Mouse (Mus musculus) intestine, postnatal 0 days (tissue): ENCODE measurements around the gene Rufy2. TPM values are rescaled to one million over a fixed set of nuclear protein-coding genes. Genes with fewer than 3 reads are reported as not detected.
"Not testable (repeated sequence)": the region's sequence is repeated elsewhere in the genome, so short reads cannot be mapped to it uniquely, and the experiment has no call there.

Experiments used
- ATAC-seq: fragments of 200-750 bp; cut with Nextera tagmentation; 2 replicates; pipeline ENCODE4 v1.8.0; 2017; ENCODE audit warnings: mild to moderate bottlenecking, moderate TSS enrichment, moderate library complexity
- H3K27ac ChIP-seq: fragments of 300-500 bp; sonication (generic); 2 replicates; pipeline ENCODE4 v1.5.1; 2014; ENCODE audit warnings: mild to moderate bottlenecking, low read depth, low read length, moderate library complexity
- H3K27me3 ChIP-seq: fragments of 300-500 bp; sonication (generic); replicated peaks from 2 replicates; pipeline ENCODE4 v1.6.1; 2014; ENCODE audit warnings: low read length, mixed read lengths; ENCODE audit not compliant: control insufficient read depth, insufficient read depth
- H3K36me3 ChIP-seq: fragments of 300-500 bp; sonication (generic); 2 replicates; pipeline ENCODE4 v1.6.1; 2014; ENCODE audit warnings: mild to moderate bottlenecking, moderate library complexity; ENCODE audit not compliant: control insufficient read depth, insufficient read depth
- H3K4me1 ChIP-seq: fragments of 300-500 bp; sonication (generic); replicated peaks from 2 replicates; pipeline ENCODE4 v1.6.1; 2014; ENCODE audit warnings: antibody characterized with exemption, low read length, mixed read lengths; ENCODE audit not compliant: control insufficient read depth, insufficient read depth
- H3K4me2 ChIP-seq: fragments of 300-500 bp; sonication (generic); replicated peaks from 2 replicates; pipeline ENCODE4 v1.6.1; 2014; ENCODE audit warnings: low read depth, mild to moderate bottlenecking, moderate library complexity
- H3K4me3 ChIP-seq: fragments of 300-500 bp; sonication (generic); 2 replicates; pipeline ENCODE4 v1.5.1; 2014; ENCODE audit warnings: low read depth, low read length
- H3K9ac ChIP-seq: fragments of 300-500 bp; sonication (generic); 2 replicates; pipeline ENCODE4 v1.6.1; 2014; ENCODE audit warnings: mild to moderate bottlenecking, low read depth, low read length
- H3K9me3 ChIP-seq: fragments of 300-500 bp; sonication (generic); 2 replicates; pipeline ENCODE4 v1.6.1; 2016; ENCODE audit warnings: mixed run types; ENCODE audit not compliant: control insufficient read depth
- CTCF ChIP-seq: sonication (generic); IDR thresholded peaks from 2 replicates; pipeline ENCODE4 v1.5.1; 2016; ENCODE audit warnings: low read depth, mild to moderate bottlenecking, control low read depth, antibody characterized with exemption, moderate library complexity
- WGBS: fragments of 180-500 bp; shearing (Covaris S2); extraction: QIAGEN DNeasy Blood & Tissue Kit; methylation state at CpG from one replicate; pipeline ENCODE4 v1.1.7; 2014; 5-methylcytosine and 5-hydroxymethylcytosine counted together
- polyA plus RNA-seq: library from polyadenylated mRNA; unstranded; fragments of >200 nt; fragmentation: Nextera tagmentation; extraction: Ambion mirVana; gene quantifications from 2 replicates; pipeline ENCODE4 v1.2.1, GENCODE M21; 2015

Gene Rufy2
- polyA plus RNA-seq, 1 experiment from 2014 or later: 13.9 TPM

DNA sequence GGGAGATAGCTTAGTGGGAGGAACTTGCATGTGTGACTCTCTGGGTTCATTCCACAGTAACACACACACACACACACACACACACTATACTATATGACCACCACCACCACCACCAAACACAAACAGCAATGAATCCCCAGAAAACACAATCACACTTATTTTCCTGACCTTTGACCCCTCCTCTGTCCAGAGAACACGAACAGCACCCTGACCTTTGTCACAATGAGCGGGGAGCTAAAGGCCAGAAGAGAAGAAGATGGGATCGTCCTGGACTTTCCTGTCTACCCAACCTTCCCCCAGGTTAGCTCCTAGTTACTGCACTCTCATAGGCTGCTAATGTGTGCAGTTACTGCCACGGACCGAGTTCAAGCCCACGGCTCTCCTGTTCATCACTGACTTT lies 72.0 kb downstream of the Rufy2 start:
- no peak for TF ChIP-seq CTCF
- Histone ChIP-seq H3K4me2 (no peak overlapping the region), H3K4me1 (0 out of 2 replicates have a peak, but pooled peaks cover 2% of the 10 kb centered on the region), H3K9me3 (no peaks in the 10 kb centered on the region), H3K27ac (no peak overlapping the region), H3K9ac (no peak overlapping the region), H3K27me3 (no peaks in the 10 kb centered on the region), H3K4me3 (no peak overlapping the region), H3K36me3 (no peaks in the 10 kb centered on the region)
- 75% methylated on average over 6 of the region's 6 CpGs for WGBS
- ATAC-seq: no peak

DNA sequence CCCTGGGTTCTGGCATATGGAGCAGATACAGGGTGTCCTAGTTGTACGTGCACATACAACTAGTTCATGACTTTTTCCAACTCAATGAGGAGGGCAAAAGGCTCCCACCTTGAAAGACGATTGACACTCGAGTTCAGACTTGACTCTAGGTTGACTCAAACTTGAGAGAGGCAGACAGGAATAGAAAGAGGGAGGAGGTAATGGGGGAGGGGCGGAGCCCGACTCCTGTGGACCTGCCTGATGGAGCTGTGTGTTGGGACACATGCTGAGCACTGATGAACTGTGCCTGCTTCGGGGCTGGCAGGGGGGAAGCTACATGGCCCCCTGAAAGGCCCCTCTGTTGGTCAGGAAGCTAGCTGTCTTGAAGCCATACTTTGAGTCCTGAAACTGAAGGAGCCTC lies 73.0 kb downstream of the Rufy2 start:
- WGBS: 68% methylated on average over 6 of the region's 6 CpGs

DNA sequence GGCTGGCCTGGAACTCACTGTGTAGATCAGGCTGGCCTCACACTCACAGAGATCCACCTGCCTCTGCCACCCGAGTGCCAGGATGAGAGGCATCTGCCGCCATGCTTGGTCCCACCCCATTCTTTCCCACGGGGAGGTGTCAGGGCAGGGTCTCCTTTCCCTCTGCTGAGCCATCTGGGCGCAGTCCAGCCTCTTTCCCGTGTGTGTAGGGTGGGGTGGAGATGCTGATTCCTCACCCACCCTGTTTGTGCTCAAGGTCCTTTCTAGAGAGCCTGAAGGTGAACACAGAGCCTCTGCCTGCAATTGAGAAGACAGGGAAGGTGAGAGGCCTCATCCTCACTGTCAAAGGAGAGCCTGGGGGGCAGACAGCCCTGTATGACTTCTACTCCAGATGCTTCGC lies 74.0 kb downstream of the Rufy2 start:
- 79% methylated on average over 6 of the region's 6 CpGs for WGBS
- H3K36me3 ChIP-seq, H3K4me2 ChIP-seq, ATAC-seq, H3K9ac ChIP-seq, H3K4me1 ChIP-seq, H3K9me3 ChIP-seq, H3K27ac ChIP-seq, H3K27me3 ChIP-seq, H3K4me3 ChIP-seq: not testable (repeated sequence)

More for the DNA sequence above, 73.0 kb downstream of the Rufy2 start:
- Histone ChIP-seq H3K4me1 (0 out of 2 replicates have a peak, but pooled peaks cover 2% of the 10 kb centered on the region), H3K9me3 (no peaks in the 10 kb centered on the region), H3K36me3 (no peaks in the 10 kb centered on the region), H3K27me3 (no peaks in the 10 kb centered on the region), H3K4me2 (no peak overlapping the region), H3K4me3 (no peak overlapping the region), H3K27ac (no peak overlapping the region), H3K9ac (no peak overlapping the region)
- ATAC-seq: no peak
- TF ChIP-seq CTCF: no peak

GRCm38 (mm10) chr10:63054586-63054985 lies 74.6 kb downstream of the Rufy2 start:
- no peak for ATAC-seq
- no peaks in the 10 kb centered on the region for H3K27me3 ChIP-seq
- H3K36me3 ChIP-seq: no peaks in the 10 kb centered on the region
- WGBS: 76% methylated on average over 2 of the region's 2 CpGs
- H3K4me3 ChIP-seq: no peak overlapping the region
- no peak overlapping the region for H3K4me2 ChIP-seq
- TF ChIP-seq CTCF: peak; percentile 36
- H3K4me1 ChIP-seq: no peaks in the 10 kb centered on the region
- no peak overlapping the region for H3K27ac ChIP-seq
- no peak overlapping the region for H3K9ac ChIP-seq
- H3K9me3 ChIP-seq: no peaks in the 10 kb centered on the region

DNA sequence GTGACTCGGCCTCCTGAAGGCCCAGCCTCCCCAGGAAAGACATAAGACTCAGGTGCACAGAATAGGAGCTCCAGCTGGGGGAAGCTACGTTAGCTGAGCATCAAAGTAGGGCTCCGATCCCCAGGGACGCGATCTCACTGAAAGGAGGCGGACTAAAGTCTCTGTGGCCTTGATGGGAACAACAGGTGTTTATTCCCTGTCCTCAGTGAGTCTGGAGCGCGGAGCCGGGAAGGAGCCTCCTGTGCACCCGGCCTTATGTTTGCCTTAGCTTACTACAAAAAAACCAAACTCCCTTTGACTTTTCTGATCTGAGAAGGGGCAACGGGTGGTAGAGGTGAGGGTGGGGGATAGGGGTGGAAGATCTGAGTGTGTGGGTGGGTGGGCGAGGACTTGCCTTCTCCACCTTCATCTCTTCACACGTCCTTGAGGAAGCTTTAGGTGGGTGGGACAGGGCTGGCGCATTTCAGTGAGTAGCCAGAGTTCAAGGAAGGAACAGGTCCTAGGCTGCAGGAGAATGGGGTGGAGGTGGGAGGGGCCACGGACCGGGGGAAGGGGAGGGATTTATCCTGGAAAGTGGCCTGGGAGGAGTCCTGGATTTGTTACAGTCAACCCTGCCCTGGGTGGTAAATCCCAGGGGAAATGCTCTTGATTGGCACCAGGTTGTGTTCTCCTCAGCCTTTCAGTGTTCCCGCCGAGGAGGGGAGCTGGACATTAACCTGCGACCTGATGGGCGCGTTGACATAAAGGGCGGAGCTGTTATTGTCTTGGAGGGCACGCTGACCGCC lies 77.1 kb downstream of the Rufy2 start:
- Histone ChIP-seq H3K9me3 (no peaks in the 10 kb centered on the region), H3K27me3 (no peaks in the 10 kb centered on the region), H3K4me2 (peak overlapping the region; percentile 25), H3K9ac (no peak overlapping the region), H3K36me3 (no peaks in the 10 kb centered on the region), H3K4me1 (no peaks in the 10 kb centered on the region), H3K4me3 (no peak overlapping the region), H3K27ac (no peak overlapping the region)
- TF ChIP-seq CTCF: no peak
- 30% methylated on average over 24 of the region's 24 CpGs for WGBS
- peak; percentile 75 for ATAC-seq

- TF ChIP-seq CTCF: no peak
- no peaks in the 10 kb centered on the region for H3K9me3 ChIP-seq
- H3K4me3 ChIP-seq: no peak within 1 kb of the TSS
- peak within 1 kb of the TSS; percentile 42; the same call in 1 of the 2 replicates for H3K27ac ChIP-seq
- 78% methylated on average over 2 of the region's 2 CpGs for WGBS
- H3K27me3 ChIP-seq: no peaks in the 10 kb centered on the region
- H3K9ac ChIP-seq: no peak within 1 kb of the TSS
- H3K36me3 ChIP-seq: no peaks in the 10 kb centered on the region
- H3K4me1 ChIP-seq: no peaks in the 10 kb centered on the region
- ATAC-seq: no peak
- no peak within 1 kb of the TSS for H3K4me2 ChIP-seq
Measured at GRCm38 (mm10) chr10:63059862-63060261, 79.8 kb downstream of the Rufy2 start, which contains the start of gene Pbld1. Pbld1 (plus strand) TSS chr10:63060162.
